Mouse (Mus musculus) megakaryocyte, embryonic 14.5 days (primary cell): ENCODE results near the gene Bcam.

Source experiments
- FLI1 ChIP-seq: IDR thresholded peaks from 2 replicates; pipeline ENCODE4 v1.6.1; 2012; ENCODE audit warnings: low read length, inconsistent platforms, mixed read lengths
- GATA1 ChIP-seq: IDR thresholded peaks from 3 replicates; pipeline ENCODE4 v1.6.1; 2012; ENCODE audit warnings: mixed read lengths, low read length, inconsistent platforms, borderline replicate concordance

- TF ChIP-seq GATA1 (no peak), FLI1 (no peak)
Observed at GRCm38 (mm10) chr7:19783630-19784029, 12.8 kb upstream of the Bcam start.
